Mouse (Mus musculus) megakaryocyte, embryonic 14.5 days (primary cell): Measurements from ENCODE around the gene Pus3.

Experiments used
- FLI1 ChIP-seq: IDR thresholded peaks from 2 replicates; pipeline ENCODE4 v1.6.1; 2012; ENCODE audit warnings: low read length, inconsistent platforms, mixed read lengths
- GATA1 ChIP-seq: IDR thresholded peaks from 3 replicates; pipeline ENCODE4 v1.6.1; 2012; ENCODE audit warnings: mixed read lengths, low read length, inconsistent platforms, borderline replicate concordance

DNA sequence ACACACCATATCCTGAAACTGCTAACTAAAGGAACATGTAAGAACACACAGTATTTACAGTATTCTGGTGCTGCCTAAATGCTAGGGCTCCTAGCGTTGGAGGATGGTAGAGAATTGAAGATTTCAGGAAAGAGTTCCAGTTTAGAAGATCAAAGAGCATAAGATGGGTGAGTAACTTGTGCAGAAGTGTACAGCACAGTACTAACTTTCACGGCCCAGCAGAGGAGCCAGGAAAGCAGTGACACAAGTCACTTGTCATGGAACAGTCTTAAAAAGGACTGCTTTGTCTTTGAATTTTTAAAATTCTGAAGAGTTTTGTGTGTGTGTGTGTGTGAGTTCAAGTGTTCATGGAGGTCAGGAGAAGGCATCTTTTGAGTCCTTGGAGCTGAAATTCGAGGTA, 9.6 kb downstream of the Pus3 start:
- TF ChIP-seq GATA1 (no peak), FLI1 (no peak)
